Mouse (Mus musculus) forelimb bud, embryonic 11.5 days (tissue): Measurements from ENCODE around the gene Micu1.
A peak's percentile ranks its signal among the peaks of the same experiment; 100 is the strongest.
"Not testable (repeated sequence)": the region's sequence is repeated elsewhere in the genome, so short reads cannot be mapped to it uniquely, and the experiment has no call there.

Experiments
- DNase-seq: peaks from one replicate; pipeline ENCODE4 v3.0.0-alpha.2; 2012; ENCODE audit warnings: low read depth, low spot score

The Micu1 gene

DNA sequence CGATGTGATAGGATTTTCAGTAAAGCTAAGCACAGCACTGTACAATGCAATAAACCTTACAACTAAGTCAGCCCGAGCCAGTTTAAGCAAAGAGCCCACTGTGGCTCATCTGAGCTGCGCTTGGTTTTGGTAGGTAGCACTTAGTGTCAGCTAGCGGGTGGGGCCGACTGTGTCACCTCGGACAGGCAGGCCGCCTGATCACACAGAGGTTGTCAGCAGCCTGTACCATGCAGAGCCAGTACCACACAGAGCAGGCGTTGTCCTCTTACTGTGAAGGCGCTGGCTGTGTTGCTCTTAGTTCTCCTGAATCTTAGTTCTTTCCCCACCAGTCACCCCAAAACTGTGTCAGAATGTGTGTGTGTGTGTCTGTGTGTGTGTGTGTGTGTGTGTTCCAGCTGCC is 146.7 kb downstream of the Micu1 start:
- DNase-seq: no peak

DNA sequence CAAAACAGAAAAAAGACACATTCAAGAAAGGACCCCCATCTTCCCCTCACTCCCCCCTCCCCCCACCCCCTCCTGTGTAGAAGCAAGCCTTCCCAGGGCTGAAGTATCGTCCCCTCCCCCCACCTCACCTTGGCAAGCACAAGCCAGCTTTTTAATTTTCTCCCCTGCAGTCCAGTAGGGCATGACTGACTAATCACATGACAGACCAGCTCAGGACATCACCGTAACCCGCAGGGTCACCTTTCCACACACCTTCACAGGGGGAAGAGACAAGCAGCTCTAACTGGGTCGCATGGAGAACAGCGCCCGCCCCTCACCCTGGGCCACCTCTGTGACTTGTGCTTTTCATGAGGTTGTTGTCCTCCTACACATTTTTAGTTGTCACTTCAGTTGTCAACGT is 147.1 kb downstream of the Micu1 start:
- no peak for DNase-seq

DNA sequence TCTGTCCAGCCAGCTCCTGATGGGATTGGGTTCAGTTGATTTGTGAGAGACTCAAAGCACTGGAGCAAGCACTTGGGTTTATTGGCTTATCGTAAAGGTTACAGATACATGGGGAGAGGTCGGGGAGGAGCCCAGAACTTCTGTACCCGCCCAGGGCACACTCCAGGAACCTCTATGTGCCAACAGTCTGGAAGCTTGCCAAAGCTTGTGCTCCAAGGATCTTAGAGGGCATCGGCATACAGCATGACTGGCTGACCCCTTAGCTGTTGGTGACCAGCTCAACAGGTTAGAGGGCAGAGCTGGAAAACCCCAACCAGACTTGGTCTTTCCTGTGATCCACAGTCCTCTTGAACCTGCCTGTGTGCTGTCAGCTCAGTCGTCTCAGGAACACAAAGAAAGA is 154.9 kb downstream of the Micu1 start:
- no peak for DNase-seq

DNA sequence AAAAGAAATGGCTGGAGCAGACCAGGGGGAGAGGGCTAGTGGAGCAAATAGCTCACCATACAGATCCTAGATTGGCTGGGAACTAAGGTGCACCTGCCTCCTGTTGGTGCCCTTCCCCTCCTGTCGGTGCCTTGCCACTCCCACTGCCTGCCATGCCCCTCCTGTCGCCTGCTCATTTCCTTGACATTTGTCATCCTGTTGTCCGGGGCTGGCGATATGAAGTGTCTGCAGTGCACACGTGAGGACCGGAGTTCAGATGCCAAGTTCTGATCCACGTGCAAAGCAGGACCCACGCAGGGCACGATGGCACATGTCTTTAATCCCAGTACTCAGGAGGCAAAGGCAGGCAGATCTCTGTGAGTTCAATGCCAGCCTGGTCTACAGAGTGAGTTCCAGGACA is 158.4 kb downstream of the Micu1 start:
- DNase-seq: no peak

GRCm38 (mm10) chr10:59861201-59861600 is 158.9 kb downstream of the Micu1 start:
- DNase-seq: no peak

DNA sequence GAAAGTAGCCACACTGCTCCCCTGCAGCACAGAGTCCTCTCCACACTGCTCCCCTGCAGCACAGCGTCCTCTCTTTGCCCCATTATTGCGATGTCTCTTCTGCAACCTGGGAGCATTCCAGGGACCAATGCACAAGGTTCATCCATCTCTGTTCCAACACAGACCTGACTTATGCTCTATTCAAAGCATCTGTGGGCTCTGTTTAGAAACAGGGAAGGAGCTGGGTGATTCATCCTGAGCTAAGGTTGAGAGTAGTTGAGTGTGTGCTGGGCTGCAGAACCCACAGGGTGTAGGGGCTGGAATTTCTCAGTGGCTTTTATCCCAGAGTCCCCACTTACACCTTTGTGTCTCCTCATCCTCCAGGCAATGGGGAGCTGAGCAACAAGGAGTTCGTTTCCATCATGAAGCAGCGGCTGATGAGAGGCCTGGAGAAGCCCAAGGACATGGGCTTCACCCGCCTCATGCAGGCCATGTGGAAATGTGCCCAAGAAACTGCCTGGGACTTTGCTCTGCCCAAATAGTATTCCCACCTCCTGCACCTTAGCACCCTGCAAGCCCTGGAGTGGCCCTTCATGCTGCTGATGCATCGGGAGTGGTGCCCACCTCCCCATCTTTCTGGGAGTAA is 160.7 kb downstream of the Micu1 start:
- DNase-seq: no peak

- DNase-seq: no peak
These were observed 161.3 kb downstream of the Micu1 start for GRCm38 (mm10) chr10:59863620-59864019.

DNA sequence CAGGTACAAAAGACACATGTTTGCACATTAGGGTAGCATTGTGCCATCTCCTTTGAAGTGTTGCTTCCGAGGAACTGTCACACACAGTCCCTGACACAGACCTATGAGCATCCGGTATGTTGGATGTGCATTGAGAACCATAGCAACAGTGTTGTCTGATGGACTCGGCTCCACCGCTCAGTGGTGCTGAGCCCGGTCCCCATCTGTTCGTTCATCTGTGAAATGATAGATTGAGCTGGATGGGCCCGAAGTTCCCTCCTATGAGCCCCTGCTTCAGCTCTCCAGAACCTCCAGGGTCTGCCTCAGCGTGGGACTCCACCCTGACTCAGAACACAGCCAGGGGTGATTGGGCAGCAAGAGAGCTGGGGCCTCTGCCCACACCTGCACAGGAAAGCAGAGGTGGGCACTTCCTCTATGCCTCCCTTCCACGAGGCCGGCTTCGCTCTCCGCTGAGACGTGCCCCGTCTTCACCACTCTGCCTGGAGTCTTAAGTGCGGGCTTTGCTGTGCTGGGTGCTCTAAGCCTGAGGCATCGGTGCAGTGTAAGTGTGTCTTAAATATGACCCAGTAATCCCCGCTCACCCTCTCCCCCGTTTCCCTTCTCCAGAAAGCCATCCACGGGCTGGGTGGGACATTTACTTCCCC is 162.1 kb downstream of the Micu1 start:
- DNase-seq: no peak

DNA sequence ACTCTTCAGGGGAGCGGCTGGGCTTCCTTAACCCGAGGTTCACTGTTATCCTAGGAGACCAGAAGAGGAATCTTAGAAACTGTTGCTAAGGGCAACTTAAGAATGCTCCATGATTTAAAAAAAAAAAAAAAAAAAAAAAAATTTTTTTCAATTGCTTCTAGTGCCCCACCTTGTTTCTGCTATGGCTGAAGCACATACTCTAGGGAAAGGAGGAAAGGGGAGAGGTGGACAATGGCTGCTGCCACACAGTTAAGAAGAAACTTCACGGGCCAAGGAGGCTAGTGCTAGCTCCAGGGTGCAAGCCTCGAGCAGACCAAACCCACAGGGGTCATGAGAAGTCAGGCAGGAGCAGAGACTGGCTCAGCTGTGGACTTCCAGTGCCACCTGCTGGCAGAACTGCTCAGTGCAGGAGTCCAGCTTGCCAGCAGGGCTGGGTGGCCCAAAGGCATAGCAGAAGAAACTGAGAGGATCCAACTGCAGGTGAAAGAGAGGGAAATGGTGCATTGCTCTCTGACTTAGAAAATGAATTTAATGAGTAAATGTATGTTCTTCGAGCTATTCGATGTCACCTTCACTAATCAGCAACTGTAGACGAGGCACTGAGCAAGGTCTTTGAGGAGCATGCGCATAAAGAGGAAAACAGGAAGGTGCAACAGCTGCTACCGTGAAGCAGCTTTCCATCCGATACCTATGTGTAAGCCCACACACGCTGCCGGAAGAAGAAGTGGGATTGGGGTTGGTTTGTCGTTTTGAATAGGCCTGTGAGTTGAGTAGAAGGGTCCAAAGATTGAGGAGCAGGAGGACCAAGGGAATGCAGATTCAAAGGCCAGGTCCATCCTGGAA is 162.8 kb downstream of the Micu1 start:
- peak; percentile 87 for DNase-seq

GRCm38 (mm10) chr10:59868266-59868665 is 166.0 kb downstream of the Micu1 start:
- no peak for DNase-seq

DNA sequence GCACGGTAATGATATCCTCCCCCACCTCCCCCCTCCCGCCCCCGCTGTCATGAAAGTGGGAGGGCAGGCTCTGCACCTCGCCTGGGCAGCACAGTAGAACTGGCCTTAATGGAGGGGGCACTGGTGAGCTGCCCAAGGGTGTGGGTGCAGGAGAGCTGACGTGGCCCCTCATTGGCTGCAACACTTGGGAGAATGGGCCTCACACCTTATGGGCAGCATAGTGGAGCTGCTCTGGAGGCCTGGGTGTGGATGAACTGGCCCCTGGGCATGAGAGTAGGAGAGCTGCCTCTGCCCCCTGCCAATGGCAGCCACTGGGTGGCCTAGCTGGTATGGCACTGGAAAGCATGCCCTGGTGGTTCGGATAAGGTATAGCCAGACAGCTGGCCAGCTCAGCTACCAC is 167.8 kb downstream of the Micu1 start:
- no peak for DNase-seq

DNA sequence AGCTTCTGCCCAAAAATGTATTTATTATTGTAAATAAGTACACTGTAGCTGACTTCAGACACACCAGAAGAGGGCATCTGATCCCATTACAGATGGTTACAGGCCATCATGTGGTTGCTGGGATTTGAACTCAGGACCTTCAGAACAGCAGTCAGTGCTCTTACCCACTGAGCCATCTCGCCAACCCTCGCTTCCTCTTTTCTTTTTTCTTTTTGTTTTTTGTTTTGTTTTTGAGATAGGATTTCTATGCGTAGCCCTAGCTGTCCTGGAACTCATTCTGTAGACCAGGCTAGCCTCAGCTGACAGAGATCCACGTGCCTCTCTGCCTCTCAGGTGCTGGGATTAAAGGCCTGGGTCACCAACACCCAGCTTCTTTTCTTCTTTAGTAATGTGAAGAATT is 170.4 kb downstream of the Micu1 start:
- not testable (repeated sequence) for DNase-seq

DNA sequence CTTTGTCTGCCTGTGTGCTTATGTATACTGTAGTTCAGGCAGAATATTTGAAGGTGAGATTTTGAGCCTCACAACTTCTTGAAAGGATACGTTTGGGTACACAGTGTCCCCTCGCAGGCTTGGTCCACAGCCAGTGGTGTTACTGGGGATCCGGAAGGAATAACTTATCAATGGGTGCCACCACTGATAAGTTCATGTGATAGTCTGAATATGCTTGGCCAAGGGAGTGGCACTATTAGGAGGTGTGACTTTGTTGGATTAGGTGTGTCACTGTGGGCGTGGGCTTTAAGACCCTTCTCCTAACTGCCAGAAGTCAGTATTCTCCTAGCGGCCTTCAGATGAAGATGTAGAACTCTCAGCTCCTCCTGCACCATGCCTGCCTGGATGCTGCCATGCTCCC is 170.9 kb downstream of the Micu1 start:
- DNase-seq: no peak

GRCm38 (mm10) chr10:59873613-59874012 is 171.3 kb downstream of the Micu1 start:
- DNase-seq: no peak

DNA sequence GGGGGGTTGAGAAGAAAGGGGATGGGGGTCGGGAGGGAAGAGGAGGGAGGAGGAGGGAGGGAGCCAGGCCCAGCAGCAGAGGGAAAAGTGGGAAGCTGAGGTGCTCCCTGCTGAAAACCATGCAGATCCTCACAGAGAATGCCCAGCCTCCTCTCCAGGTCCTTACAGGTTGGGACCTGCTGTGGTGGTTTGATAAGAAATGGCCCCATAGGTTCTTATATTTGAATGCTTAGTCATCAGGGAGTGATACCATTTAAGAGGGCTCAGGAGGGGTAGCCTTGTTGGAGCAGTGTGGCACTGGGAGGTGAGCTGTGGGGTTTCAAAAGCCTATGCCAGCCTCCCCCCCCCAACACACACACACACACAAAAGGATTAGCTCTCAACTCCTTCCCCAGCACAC is 173.1 kb downstream of the Micu1 start:
- DNase-seq: no peak

DNA sequence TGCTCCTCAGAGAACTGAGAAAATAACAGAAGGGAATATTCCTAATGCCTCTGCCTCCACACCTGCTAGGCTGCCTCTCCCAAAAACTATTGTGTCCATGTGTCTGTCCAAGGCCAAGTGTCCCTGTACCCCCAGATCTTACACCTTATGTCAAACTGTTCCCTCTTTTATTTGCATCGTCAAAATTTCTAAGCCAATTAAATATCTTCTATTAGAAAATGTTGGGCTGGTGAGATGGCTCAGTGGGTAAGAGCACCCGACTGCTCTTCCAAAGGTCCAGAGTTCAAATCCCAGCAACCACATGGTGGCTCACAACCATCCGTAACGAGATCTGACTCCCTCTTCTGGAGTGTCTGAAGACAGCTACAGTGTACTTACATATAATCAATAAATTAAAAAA is 174.4 kb downstream of the Micu1 start:
- not testable (repeated sequence) for DNase-seq

DNA sequence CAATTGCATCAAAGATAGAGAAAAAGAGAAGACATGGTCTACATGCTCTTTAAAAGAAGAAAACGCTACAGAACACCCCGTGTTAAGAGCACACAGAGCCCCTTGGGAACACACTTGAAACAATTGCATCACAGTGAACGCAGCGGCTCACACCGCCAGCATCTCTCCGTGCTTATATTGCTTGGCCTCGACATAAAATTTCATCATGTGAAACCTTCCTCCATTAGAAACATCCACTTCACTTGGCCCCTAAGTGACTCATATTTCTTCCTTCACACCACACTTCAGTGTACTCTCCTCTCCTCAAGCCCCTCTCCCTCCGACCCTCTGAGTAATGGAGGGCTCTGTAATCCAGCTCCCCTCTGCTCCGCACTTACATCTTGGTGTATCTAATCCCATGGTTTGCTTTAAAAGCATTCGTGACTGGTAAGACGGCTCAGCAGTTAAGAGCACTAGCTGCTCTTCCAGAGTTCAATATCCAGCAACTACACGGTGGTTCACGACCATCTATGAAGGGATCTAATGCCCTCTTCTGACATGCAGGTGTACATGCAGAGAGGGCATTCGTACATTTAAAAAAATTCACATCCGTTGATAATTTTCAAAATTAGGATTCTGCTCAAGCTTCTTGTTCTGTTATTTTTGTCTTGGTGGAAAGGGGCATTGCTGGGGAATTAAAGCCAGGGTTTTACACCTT is 175.3 kb downstream of the Micu1 start:
- DNase-seq: no peak

- no peak for DNase-seq
These were observed 176.5 kb downstream of the Micu1 start for GRCm38 (mm10) chr10:59878823-59879222.

DNA sequence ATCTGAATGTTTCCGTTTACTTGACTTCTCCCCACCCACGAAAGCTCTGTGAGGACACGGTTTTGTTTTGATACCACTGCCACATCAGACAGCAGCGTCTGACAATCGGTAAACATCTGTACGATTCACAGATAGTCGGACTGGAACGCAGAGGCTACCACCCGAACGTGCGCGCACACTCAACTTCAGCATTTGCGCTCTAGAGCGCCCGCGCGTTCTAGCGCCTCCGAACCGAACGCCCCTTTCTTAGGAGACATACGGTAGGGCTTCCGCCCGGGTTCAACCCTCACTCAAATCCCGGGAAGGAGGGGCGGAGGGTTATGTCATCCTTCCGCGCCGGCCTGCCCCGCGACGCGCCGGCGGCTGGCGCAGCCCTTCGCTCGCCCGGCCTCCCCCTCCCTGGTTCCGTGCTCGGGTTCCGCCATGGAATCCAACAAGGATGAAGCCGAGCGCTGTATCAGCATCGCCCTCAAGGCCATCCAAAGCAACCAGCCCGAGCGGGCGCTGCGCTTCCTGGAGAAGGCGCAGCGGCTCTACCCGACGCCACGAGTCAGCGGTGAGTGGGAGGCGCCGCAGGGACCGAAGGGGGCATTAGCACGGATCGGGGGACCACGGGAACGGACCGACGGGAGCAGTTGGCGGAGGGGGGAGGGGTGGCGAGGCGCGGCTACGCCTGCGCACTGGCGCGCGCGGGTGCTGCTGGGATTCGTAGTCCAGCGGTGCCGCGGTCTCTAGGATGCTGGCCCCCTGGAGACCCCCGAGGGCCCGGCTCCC is 177.2 kb downstream of the Micu1 start, which contains the start of gene Dnajb12:
TSS of gene Dnajb12 (plus strand) at position 302 of the 774 bp plus-strand sequence.
- peak; percentile 97 for DNase-seq

DNA sequence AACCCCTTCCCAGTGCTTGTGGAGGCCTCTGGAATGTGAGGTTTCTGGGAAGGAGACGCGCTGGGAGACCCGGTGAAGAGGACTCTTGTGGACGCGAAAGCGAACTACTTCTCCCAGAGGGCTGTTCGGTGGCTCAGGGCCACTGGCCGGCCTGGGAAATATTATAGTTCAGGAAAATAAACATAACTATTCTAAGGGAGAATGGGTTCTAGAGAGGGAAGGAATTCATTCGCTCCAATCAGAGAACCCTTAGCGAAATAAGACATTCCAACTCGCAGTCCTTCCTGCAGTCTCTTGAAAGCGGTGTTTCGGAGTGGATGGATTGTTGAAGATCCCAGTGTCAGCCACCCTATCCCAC is 177.7 kb downstream of the Micu1 start:
- no peak for DNase-seq

DNA sequence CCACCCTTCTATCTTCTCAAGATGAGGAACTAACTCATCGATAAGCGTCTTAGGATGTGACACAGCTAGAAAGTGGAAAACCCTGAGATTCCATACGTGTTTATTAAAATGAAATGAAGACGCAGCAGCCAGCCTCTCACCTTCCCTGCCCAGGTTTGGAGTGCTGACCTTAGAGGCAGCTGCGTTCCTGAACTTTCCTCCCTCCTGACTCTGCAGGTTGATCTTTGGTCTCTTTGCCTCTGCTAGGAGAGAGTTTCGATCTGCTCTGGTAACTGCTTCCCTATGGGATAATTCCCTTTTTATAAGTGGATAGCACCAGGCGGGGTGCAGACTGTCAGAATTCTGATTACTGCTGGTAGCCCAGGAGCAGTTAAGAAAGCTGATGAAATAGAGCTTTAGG is 178.6 kb downstream of the Micu1 start:
- DNase-seq: no peak
